Mouse (Mus musculus) layer of hippocampus, adult 9-10 months (tissue): ENCODE measurements around the gene 2900026A02Rik.

ENCODE experiments used
- DNase-seq: peaks from one replicate; pipeline ENCODE4 v3.0.0; 2022; ENCODE audit warnings: low spot score

The 2900026A02Rik gene

DNA sequence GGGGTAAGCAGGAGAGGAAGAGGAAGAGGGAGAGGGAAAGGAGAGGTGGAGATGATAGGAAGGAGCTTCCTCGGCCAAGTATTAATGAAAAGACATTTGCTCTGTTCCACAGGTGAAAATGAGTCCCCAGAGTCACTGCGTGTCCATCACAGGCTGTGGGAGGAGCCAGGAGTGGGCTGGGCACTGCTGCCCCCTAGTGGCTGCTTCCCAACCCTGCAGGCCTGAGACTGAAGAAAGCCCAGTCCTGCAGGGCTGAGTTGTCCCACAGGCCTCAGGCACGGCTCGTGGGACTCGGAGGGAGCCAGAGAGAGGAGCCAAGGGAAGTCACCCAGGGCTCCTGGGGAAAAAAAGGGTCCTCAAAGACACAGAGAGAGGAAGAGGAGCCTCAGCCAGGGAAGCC is 47.7 kb downstream of the 2900026A02Rik start:
- DNase-seq = peak; percentile 48

DNA sequence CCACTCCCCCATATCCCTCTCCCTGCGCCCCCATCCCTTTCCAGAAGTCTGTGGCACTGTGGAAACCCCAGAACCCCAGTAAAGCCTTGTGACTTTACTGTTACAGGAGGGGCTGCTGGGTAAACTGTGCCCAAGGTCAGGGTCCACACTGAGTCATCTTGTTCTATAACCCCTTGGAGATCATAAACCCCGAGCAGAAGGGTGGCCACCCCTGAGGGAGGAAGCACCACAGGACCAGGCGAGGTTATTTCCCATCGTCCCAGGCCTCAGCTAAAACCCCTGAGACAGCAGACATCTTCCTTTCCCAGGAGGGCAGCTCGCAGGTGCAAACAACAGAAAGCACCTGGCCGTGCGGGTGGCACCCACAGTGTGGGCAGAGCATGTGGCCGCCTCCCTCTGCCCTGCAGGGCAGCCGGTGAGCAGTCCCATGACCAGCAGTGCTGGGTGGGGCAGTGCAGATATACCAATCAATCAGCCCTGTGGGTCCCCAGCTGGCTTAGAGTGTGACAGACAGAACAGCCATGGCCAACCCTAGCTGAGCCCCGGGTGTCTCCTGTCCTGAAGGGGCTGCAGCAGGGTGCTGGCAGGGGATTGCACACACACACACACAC is 49.0 kb downstream of the 2900026A02Rik start:
- no peak for DNase-seq

DNA sequence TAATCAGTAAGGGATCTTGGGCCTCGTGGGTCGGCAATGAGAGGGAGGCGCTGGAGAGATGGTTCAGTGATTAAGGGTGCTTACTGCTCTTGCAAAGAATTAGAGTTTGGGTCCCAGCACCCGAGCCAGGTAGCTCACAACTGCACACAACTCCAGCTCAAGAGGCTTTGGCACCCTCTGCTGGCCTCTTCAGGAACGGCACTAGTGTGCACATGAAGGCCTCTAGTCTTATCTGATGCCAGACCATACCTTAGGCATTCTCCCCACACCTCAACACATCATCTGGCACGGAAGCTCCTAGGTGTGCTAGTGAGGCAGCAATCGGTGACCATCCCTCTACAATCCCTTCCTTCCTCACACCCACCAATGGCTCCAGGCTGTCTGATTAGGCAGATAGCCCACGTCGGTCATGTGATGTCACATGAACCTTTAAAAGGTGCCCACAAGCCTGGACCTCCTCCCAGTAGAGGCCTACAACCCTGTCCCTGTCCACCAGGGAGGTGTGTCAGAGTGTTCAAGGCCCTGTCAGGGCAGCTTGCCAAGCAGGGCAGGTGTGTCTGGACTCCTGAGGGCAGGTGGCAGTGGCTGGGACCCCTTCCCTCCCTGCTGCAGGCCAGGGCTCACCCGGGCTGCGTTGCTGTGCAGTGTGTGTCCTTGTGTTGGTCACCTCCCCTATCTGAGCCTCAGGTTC is 50.8 kb downstream of the 2900026A02Rik start:
- no peak for DNase-seq

DNA sequence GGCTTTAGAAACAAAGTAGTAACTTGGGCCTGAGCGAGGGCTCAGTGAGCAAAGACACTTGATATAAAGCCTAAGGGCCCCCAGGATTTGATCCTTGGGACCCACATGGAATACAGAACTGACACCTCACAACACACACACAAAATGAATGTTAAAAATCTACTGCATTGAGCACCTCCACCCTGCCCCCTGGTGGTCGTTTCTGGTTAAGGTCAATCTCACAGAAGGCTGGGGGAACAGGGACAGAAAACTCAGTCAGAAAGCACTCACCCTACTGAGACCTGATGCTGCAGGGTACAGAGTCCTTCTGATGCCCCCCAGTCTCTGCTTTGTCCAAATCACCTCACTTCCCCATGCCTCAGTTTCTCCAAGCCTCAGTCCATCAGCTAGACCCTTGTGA is 53.3 kb downstream of the 2900026A02Rik start:
- DNase-seq = no peak

DNA sequence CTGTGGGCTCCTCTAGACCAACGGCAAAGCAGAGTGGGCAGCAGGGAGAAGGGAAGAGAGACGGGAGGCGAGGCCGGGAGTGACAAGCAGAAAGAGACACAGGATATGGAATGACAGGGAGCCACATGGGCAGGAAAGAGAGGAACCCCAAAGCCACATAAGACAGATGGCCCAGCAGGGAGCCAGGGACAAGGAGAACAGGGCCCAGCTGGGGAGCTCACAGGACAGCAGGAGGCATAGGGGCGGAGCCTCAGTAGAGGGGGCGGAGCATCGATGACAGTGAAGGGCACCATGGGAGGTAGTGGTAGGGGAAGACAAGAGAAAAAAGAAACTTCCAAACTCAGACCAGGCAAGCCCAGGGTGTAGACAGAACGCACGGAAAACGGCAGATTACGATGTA is 55.6 kb downstream of the 2900026A02Rik start:
- DNase-seq = peak; percentile 33

DNA sequence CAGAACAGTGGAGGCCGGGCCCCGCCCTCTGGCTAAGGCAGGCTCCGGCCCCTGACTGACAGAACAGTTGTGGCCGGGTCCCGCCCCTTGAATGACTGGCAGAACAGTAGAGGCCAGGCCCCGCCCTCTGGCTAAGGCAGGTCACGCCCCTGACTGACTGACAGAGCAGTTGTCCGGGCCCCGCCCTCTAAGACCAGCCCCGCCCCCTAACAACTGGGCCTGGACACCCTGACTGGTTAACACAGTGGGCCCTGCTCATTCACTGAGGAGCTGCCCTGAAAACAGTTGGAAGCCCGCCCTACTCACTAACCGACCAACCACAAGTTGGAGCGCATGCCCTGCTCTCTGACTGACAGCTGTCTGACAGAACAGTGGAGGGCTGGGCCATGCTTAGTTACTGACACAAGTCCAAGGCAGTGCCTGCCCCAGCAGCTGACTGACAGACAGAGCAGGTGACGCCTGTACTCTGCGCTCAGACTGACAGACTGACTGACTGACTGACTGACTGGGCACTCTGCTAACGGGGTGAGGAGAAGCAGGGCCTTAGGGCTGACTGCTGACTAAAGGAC is 56.1 kb downstream of the 2900026A02Rik start:
- DNase-seq = no peak

DNA sequence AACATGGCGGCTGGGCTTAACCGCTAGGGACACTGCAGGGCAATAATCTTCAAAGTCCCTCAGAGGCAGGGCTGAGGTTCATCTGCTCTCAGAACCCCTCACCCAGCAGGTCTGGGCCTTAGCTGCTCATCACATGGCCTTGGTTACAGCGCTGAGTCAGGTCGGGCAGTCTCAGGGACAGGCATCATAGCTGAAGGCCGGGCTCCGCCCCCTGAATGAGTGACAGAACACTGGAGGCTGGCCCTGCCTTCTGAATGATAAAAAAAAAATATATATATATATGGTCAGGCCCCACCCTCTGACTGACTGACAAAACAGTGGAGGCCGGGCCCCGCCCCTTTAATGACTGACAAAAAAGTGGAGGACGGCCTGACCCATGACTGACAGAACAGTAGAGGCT is 56.6 kb downstream of the 2900026A02Rik start:
- no peak for DNase-seq

DNA sequence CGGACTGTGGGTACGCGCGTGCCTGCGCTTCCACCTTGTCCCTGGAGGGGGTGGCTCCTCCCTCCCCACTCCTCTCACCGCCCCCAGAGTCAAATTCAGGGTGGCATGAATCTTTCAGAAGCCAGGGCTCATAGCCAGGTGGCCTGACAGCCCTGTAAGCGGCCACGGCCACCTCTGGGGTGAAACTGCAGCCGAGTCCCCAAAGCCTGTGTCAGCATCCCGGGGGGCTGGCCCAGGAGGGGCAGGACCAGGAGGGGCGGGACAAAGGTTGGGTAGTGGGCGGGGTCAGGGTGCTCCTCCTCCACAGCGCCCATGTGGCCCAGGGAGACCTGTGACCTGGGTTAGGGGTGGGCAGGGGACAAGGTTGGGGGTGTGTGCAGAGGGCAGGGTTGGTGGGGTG is 57.9 kb downstream of the 2900026A02Rik start:
- no peak for DNase-seq

DNA sequence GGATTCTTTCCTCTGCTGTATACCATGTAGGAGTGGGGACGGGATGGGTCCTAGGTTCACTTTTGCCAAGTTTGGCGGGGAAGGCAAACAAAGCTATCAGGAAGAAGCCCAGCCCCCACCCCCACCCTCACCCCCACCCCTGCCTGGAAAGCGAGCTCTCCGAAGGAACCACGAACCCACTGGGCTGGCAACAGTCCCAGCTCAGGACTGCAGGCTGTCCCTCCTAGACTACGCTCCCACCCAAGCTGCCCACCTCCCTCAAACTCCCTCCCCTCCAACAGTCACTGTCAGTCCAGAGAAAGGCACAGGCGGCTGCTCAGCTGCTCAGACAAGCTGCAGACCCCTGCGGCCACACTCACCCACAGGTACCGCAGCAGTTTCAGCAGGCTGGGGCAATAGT is 58.3 kb downstream of the 2900026A02Rik start:
- DNase-seq = no peak

DNA sequence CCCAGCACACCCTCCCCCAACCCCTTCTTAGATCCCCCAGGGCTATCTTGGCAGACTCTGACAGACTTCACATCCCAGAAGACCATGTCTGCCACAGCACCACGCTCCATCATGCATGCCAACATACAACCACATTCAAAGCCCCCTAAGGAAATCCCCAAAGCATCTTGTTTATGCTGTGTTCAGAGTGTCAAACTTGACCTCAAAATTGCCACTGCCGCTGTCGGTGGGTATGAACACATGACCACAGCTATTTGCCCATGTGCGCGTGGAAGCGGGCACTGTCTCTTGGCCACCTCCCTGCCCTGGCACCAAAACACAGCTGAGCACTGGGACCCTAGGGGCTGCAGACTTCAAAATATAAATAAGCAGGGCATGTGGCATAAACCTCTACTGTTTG is 59.5 kb downstream of the 2900026A02Rik start:
- DNase-seq = no peak

DNA sequence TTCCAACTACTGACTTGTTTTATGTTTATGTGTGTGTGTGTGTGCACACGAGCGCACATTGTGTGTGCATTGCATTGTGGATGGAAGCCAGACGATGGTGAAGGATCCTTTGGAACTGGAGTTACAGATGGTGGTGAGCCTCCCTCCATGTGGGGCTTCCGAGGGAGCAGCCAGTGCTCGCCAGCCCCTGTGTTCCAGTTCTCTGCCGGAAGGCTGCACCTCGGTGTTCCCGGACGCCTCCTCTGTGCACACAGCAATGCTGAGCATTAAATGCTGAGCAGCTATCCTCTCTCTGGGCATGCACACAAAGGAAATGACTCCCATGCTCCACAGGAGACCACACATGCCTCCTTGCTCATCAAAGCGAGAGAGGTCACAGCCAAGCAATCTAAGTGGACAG is 60.7 kb downstream of the 2900026A02Rik start:
- DNase-seq = no peak

DNA sequence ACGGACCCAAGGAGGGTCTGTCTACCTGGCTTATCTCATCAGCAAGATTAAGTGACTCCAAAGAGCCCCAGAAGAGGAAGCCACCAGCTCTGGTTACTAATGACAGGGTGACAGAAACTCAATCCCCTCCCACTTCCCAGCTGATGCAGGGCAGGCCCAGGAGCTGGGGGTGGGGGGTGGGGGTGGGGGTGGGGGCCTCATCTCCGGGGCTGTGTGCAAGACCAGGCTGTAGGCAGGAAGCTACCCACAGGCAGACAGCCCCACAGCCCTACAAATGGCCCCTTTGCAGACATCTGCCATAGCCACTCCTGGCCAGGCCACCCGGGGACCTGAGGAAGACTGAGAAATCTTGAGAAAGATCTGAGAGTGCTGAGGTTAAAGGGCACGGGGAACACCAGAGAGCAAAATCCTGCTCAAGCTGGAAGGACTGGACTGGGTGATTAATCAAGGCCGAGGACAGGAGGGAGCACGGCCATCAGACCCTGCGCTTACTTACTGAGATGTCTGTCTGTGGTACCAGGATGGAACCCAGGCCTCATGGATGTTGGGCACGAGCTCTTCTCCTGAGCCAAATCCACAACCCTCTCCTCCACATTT is 62.2 kb downstream of the 2900026A02Rik start:
- DNase-seq = no peak

DNA sequence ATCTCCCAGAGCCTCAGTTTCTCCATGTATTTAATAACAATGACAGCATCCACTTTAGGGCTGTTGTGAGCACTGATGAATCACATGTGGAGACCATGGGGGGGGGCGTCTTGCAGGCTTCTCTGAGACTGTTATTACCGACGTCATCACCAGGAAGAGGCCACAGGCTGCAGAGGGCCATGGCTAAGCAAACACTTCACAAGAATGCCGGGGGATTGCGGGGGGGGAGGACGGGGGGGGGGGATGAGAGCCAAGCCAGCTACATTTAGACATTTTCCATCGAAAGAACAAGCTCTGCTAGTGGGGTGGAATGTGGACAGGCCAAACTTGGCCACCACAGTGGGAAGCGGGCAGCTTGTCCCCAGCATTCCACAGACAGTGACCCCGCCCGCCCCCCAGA is 63.4 kb downstream of the 2900026A02Rik start:
- DNase-seq = no peak

DNA sequence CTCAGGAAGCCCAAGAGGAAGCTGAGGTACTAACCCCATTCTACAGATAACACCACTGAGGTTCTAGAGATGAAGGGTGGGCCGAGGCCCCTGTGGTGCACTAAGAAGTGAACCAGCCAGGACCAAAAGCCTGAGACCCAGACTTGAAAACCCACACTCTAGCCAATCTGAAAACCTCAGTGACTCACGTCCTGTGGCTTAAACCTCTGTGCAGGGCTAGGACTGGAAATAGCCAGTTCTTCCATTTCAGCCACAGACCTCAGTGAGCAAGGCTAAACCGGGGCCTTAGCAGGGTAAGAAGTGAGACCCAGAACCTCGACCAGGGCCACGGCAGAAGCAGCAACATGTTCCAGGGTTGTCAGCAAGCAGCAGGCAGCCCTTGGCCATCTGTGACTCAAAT is 64.0 kb downstream of the 2900026A02Rik start:
- DNase-seq = no peak

DNA sequence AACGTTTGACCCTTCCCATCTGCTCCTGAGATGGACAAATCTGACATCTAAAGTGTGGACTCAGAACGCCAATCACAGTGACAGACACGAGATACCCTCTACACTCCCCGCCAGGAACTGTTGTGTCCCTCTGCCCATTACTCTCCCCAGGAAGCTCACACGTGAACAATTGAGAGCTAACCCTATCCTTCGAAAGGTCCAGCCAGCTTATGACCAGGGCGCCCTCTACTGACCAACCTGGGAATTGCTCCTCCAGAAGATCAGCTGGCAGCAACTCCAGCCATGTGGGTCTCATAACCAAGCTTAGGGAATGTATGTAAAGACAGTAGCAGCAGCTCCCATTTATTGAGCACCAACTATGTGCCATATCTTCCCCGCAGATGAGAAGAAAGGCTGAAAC is 65.9 kb downstream of the 2900026A02Rik start:
- peak; percentile 83 for DNase-seq

DNA sequence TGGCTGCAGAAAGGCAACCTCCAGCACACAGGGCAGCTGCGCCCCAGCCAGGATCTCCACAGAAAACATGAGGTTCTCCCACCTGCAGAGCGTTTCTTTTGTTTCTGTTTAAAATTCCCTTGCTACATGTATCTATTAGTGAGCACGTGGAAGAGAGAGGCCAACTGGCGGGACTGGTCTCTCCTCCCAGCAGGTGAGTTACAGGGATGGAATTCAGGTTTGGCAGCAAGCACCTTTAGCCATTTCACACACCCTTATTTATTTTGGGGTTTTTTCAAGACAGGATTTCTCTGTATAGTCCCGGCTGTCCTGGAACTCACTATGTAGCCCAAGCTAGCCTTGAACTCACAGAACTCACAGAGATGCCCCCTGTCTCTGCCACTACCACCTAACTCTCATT is 66.6 kb downstream of the 2900026A02Rik start:
- DNase-seq = no peak

DNA sequence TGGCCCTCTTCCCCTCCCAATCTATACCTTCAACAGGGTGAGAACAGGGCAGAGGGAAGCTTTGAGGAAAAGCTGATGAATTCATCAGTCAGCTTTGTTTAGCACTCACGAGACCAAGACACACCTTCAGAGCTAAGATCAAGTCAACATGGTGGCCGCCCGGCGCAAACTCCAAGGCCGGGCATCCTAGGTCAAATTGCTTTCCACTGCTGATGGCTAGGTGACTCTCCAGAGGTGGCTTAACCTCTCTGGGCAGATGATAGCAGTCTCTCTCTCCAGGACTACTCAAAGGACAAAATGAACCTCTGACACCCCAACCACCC is 67.6 kb downstream of the 2900026A02Rik start:
- no peak for DNase-seq

DNA sequence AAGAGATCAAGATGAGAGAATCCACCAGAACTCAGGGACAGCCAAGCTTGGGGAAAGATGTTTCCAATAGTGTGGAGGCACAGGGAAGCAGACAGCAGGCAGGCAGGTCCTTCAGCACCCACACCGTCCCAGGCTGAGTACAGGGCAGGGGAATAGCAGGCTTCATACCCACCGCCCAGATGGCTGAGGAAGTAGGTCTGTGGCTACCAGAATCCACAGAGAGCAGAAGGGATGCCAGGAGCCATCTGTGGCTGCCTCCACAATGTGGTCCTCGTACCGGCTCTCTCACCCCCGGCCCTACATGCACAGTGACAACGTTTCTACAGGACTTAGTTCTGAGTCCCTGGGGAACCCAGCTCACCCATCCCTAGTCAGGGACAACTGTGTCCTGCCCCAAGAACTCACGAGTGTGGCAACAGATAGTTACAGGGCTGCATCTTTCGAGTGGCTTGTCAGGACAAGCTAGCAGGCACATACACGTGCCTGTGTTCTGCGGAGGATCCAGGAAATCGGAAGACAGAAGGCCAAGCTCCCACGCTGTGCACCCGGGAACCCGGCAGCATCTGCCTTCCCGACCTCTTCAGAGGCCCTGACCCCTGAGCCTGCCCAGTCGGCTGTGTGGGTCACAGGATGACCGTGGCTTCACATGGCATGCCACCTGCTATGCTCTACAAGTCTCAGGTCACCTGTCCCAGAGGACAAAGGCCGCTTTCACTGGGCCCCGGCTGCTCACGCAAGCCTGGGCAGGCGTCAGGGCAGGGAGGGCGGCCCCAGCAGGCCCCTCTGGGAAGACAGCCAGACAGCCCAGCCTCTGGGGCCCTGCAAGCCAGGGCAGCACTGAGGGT is 68.2 kb downstream of the 2900026A02Rik start:
- no peak for DNase-seq

DNA sequence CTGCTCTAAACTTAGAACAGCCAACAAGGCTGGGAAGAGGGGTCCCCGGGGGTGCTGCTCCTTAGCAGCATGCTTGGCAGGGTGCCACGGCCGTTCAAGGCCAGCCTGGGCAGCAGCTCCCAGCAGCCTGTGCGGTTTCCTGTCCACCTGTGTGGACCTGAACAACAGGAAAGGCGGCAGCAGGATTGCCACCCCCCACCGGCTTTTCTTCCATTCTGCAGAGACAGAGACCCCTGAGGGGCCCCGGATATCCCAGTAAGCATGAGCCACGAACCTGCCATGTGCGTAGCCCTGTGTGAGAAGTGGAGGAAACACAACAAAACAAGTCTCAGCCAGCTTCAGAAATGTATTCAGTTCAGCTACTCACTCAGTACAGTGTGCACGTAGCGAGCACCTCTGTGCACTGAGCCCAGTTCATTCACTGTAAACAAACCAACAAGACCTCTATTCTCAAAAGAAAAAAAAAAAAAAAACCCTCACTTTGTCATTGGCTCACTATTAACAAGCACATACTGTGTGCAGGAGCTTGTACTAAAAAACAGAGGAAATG is 69.4 kb downstream of the 2900026A02Rik start:
- DNase-seq = no peak

DNA sequence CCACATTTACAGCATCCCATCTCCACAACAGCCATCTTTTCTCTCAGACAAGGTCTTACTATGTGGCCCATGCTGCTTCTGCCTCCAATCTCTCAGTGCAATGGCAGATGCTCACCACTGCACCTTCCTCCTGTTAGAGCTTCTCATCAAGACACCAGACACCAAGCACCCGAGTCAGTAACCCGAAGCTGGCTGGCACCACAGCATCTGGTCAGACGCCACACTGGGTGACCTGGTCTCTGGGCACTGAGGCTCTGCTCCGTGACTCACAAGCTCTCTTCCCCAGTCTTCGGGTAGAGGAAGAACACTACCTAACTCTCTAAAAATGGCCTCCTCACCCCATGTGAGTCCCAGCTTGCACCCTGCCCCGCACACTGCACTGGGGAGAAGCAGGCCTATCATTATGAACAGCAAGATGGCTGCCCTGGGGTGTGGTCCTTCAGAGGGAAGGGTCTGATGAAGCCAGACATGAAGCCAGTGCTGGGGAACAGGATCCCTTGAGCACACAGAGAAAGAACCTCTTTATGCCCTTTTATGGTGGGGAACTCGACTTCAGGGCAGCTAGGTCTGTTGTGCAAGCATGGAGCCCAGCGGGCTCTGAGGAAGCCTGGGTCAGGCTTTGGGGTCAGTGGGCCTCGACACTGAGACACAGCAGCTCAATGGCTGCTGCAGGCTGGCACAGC is 70.0 kb downstream of the 2900026A02Rik start:
- DNase-seq = no peak

DNA sequence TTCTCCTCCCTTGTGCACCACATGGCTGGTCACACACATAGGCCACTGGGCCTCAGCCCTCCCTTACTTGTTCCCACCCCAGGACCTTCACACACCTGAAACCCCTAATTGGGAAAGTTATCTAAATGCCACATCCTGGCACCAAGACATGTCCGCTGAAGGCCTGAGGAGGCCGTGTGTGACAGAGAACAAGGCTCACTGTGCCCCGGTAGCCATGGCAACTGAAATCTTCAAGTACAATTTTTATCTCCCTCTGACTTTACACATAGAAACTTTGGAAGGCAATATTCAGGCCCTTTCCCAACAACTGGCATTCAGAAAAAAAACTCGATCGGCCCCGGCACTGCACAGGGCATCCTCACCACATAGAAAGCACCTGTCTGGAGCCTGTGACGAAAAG is 72.0 kb downstream of the 2900026A02Rik start:
- no peak for DNase-seq

DNA sequence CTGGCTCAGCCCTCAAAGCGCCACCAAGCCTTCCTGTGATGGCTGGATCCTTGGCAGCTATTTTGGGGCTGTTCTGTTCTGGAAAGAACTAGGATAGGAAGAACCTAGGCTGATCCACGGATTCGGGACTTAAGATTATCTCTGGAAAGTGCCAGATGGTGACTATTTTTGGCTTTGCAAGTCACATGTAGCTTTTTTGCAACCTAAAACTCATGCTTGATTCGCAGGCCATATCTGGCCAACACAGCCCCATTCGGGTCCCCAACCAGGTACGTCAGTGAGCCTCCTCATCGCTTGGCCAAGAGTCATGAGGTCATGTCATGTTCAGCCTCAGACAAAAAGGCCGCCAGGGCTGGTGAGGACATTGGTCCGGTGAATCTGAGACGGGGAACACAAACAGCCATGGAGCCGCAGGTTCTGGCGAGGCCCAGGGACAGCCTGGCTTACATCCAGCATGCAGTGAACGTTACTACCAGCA is 73.0 kb downstream of the 2900026A02Rik start:
- DNase-seq = no peak
